Mouse (Mus musculus) stomach, embryonic 16.5 days (tissue): Measurements from ENCODE around the gene Col18a1. TPM values are rescaled to one million over a fixed set of nuclear protein-coding genes. Genes with fewer than 3 reads are reported as not detected.

Experiments used
- ATAC-seq: fragments of 200-750 bp; cut with Nextera tagmentation; 2 replicates; pipeline ENCODE4 v1.8.0; 2017; ENCODE audit warnings: moderate number of reproducible peaks, moderate TSS enrichment; ENCODE audit not compliant: insufficient read depth, low FRiP score
- H3K27ac ChIP-seq: fragments of 300-500 bp; sonication (generic); 2 replicates; pipeline ENCODE4 v1.5.1; 2014; ENCODE audit warnings: low read length
- H3K27me3 ChIP-seq: fragments of 300-500 bp; sonication (generic); 2 replicates; pipeline ENCODE4 v1.6.1; 2014; ENCODE audit warnings: low read length, control low read depth, mixed read lengths; ENCODE audit not compliant: control insufficient read depth, insufficient read depth
- H3K36me3 ChIP-seq: fragments of 300-500 bp; sonication (generic); 2 replicates; pipeline ENCODE4 v1.6.1; 2014; ENCODE audit warnings: low read length; ENCODE audit not compliant: control insufficient read depth, insufficient read depth
- H3K4me1 ChIP-seq: fragments of 300-500 bp; sonication (generic); 2 replicates; pipeline ENCODE4 v1.6.1; 2014; ENCODE audit warnings: low read length, control low read depth, mixed read lengths; ENCODE audit not compliant: control insufficient read depth, insufficient read depth
- H3K4me2 ChIP-seq: fragments of 300-500 bp; sonication (generic); 2 replicates; pipeline ENCODE4 v1.6.1; 2014; ENCODE audit warnings: low read depth, low read length, mixed read lengths
- H3K4me3 ChIP-seq: fragments of 300-500 bp; sonication (generic); replicated peaks from 2 replicates; pipeline ENCODE4 v1.5.1; 2014; ENCODE audit warnings: mild to moderate bottlenecking, low read length
- H3K9ac ChIP-seq: fragments of 300-500 bp; sonication (generic); 2 replicates; pipeline ENCODE4 v1.6.1; 2014; ENCODE audit warnings: low read length
- H3K9me3 ChIP-seq: fragments of 300-500 bp; sonication (generic); replicated peaks from 2 replicates; pipeline ENCODE4 v1.6.1; 2016; ENCODE audit warnings: low read length, control low read depth; ENCODE audit not compliant: control insufficient read depth
- WGBS: fragments of 180-500 bp; shearing (Covaris S2); extraction: QIAGEN DNeasy Blood & Tissue Kit; methylation state at CpG from one replicate; pipeline ENCODE4 v1.1.7; 2014; 5-methylcytosine and 5-hydroxymethylcytosine counted together
- polyA plus RNA-seq: library from polyadenylated mRNA; unstranded; fragments of >200 nt; fragmentation: Nextera tagmentation; extraction: Ambion mirVana; gene quantifications from 2 replicates; pipeline ENCODE4 v1.2.1, GENCODE M21; 2015

The Col18a1 gene
- polyA plus RNA-seq, 1 experiment from 2014 or later = 82.2 TPM

DNA sequence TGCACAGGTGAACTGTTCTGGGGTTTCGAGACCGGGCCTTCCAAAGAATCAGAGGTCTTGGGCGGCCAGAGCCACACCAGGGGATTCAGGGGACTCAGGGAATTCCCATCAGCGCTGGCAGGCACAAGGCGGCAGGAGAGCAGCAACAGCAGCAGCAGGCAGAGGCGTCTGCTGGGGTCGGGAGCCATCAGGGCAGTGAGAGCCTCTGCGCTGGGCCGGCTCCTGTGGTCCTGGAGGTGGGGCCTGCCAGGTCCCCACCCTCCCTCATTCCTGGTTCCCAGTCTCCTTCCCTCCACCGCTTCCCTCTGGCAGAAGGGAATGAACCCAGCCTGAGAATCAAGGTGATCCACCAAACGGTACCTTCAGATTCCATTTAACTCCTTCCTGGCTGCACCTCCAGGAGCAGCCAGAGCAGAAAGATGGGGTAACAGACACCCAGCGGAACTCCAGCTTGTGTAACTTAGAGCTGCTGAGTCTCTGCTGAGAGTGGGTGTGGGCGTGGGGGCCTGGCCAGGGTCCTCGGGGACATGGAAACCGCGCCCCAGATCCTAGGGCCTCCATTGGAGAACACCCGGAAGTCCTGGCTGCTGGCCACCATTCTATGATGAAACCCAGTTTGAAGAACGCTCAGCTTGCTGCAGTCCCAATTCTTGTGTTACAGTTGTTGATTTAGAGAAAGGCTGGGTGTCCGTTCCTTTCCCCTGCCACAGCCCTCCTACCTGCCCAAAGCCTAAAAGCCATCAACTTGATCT lies 52.7 kb downstream of the Col18a1 start:
- 39% methylated on average over 19 of the region's 19 CpGs for WGBS
- H3K9ac ChIP-seq = peak overlapping the region; percentile 60
- peaks cover 45% of the 10 kb centered on the region for H3K4me1 ChIP-seq
- H3K36me3 ChIP-seq = no peaks in the 10 kb centered on the region
- H3K27me3 ChIP-seq = no peaks in the 10 kb centered on the region
- no peaks in the 10 kb centered on the region for H3K9me3 ChIP-seq
- ATAC-seq = peak; percentile 60; the same call in 1 of the 2 replicates
- peak overlapping the region; percentile 48 for H3K4me2 ChIP-seq
- H3K27ac ChIP-seq = peak overlapping the region; percentile 62
- peak overlapping the region; percentile 25 for H3K4me3 ChIP-seq

DNA sequence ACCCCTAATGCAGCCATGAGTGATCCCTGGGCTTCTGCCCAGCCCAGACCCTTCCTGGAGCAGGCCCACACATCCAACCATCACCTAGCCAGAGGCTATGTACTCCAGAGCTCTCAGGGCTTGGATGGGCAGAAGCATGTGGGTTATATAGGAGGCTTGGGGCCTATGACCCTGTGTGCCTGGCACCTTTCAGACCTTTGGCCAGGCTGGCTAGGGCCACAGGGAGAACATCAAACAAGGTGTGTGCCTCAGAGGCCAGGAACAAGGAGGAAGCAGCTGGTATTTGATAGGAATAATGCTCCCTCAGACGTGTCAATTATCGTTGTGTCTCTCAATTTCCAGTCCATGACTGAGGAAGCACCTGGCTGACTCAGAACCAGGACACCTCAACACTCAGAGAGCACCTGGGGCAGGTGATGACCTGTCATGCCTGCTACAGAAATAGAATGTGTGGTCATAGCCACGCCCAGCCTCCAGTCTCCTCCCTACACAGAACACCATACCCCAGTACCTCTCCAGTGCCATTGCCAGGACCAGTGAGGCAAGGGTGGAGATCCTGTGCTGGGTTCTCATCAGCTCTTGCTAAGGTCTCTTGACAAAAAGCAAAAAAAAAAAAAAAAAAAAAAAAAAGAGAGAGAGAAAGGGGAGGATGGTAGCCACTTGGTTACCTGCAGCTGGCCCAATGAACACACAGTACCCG lies 54.6 kb downstream of the Col18a1 start:
- peak overlapping the region; percentile 48; the same call in 1 of the 2 replicates for H3K4me2 ChIP-seq

DNA sequence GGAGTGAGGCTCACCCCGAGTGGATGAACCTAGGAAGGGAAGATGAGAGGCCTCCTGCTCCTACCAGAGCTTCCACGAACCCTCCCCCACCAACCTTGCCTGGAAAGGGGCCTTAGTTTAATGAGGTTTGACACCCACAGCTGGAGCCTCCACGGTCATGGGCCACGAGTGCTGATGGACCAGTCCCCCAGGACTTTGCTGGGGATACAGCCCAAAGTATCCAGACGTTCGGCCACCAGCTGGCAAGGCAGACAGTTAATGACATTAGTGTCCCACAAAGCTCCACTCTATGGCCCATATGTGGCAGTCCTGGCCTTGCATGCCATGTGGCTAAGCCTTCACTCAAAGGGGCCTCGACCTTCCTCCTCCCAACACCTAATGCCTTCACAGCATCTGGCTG lies 55.5 kb downstream of the Col18a1 start:
- no peak overlapping the region for H3K27ac ChIP-seq
- H3K27me3 ChIP-seq = no peaks in the 10 kb centered on the region
- H3K4me2 ChIP-seq = peak overlapping the region; percentile 24; the same call in 1 of the 2 replicates
- no peak for ATAC-seq
- peaks cover 29% of the 10 kb centered on the region for H3K4me1 ChIP-seq
- no peaks in the 10 kb centered on the region for H3K36me3 ChIP-seq
- no peaks in the 10 kb centered on the region for H3K9me3 ChIP-seq
- 55% methylated on average over 7 of the region's 7 CpGs for WGBS
- no peak overlapping the region for H3K4me3 ChIP-seq
- no peak overlapping the region for H3K9ac ChIP-seq

More for the DNA sequence above, 54.6 kb downstream of the Col18a1 start:
- Histone ChIP-seq H3K36me3 (no peaks in the 10 kb centered on the region), H3K4me1 (peaks cover 35% of the 10 kb centered on the region), H3K9ac (no peak overlapping the region; the same call in 1 of the 2 replicates), H3K27me3 (no peaks in the 10 kb centered on the region), H3K9me3 (no peaks in the 10 kb centered on the region), H3K4me3 (no peak overlapping the region), H3K27ac (no peak overlapping the region)
- ATAC-seq = no peak
- WGBS = 75% methylated on average over 4 of the region's 4 CpGs

DNA sequence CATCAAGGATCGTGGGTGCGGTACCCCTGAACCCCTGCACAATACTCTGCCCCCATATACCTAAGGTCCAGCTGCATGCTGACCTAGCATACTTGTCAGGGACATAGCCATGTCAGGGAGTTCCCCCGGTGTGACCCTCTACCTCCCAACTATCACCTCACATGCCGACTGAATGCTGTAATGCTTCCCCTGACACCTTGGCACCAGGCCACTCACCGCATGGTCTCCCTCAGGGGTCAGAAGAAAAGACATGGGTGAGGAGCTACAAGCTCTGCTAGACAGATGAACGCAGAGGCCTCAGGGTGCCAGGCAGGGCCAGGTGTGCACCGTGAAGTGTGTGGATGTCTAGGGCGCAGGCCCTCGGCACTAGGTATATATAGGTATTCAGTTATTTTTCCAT lies 56.3 kb downstream of the Col18a1 start:
- Histone ChIP-seq H3K9me3 (no peaks in the 10 kb centered on the region), H3K4me1 (peaks cover 29% of the 10 kb centered on the region), H3K4me2 (no peak overlapping the region), H3K36me3 (no peaks in the 10 kb centered on the region), H3K27ac (no peak overlapping the region), H3K4me3 (no peak overlapping the region), H3K27me3 (no peaks in the 10 kb centered on the region), H3K9ac (no peak overlapping the region)
- 80% methylated on average over 9 of the region's 9 CpGs for WGBS
- no peak for ATAC-seq

DNA sequence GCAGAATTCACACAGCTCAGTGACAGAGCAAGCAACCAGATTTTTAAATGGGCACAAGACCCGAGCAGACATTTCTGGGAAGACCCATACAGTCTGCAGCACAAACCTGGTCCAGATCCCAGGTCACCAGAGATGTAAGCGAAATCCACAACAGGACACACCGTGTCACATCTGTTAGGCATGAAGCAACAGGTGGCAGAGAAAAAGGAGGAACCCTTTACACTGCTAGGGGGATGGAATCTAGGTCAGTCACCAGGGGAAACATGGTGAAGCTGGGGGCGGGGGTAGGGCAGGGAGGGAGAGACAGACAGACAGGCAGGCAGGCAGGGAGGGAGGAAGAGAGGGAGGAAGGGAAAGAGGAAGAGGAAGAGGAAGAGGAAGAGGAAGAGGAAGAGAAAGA lies 58.2 kb downstream of the Col18a1 start:
- Histone ChIP-seq H3K27me3 (no peaks in the 10 kb centered on the region), H3K9me3 (no peaks in the 10 kb centered on the region), H3K4me3 (no peak overlapping the region), H3K27ac (no peak overlapping the region), H3K4me2 (no peak overlapping the region), H3K9ac (no peak overlapping the region), H3K36me3 (no peaks in the 10 kb centered on the region), H3K4me1 (peaks cover 21% of the 10 kb centered on the region)
- ATAC-seq = no peak
- WGBS = 80% methylated on average over 4 of the region's 4 CpGs

DNA sequence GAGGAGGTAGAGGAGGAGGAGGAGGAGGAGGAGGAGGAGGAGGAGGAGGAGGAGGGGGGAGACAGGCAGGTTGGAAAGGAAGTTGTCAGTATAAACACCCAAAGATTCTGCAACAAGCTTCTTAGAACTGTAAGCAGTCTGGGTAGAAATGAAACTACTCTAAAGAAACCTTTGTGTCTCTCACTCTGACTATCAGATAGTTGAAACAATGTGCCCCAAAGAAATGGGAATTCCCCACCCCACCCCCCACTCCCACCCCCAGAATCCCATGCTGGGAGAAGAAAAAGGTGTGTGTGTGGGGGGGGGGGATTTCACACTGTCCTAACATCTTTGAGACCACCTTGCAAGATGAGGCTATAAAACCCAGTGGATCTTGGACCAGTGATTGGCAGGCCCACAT lies 62.0 kb downstream of the Col18a1 start:
- Histone ChIP-seq H3K9me3 (no peaks in the 10 kb centered on the region), H3K36me3 (no peaks in the 10 kb centered on the region), H3K4me3 (no peak overlapping the region), H3K27me3 (no peaks in the 10 kb centered on the region), H3K4me2 (no peak overlapping the region), H3K9ac (no peak overlapping the region), H3K27ac (no peak overlapping the region), H3K4me1 (peaks cover 2% of the 10 kb centered on the region; the same call in 1 of the 2 replicates)
- ATAC-seq = no peak

DNA sequence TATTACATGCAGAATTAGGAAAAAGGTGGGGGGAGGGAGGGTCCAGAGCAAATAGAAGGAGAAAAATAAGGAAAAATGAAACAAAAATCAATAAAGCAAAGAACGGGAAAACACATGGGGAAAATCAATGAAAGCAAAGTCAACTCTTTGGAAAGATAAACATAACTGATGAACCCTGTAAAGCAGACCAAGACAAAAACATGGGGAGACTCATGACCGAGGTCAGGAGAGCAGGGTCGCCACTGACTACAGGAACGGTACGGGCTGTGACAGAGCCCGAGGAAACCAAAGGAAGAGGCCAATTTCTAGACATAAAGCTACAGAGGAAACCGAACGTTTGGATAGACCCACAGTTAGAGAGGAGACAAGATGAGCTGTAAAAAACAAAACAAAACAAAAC lies 62.7 kb downstream of the Col18a1 start:
- Histone ChIP-seq H3K36me3 (no peaks in the 10 kb centered on the region), H3K27me3 (no peaks in the 10 kb centered on the region), H3K4me3 (no peak overlapping the region), H3K4me2 (no peak overlapping the region), H3K9me3 (no peaks in the 10 kb centered on the region), H3K4me1 (peaks cover 2% of the 10 kb centered on the region; the same call in 1 of the 2 replicates), H3K27ac (no peak overlapping the region), H3K9ac (no peak overlapping the region)
- ATAC-seq = no peak
- WGBS = 25% methylated on average over 8 of the region's 8 CpGs

DNA sequence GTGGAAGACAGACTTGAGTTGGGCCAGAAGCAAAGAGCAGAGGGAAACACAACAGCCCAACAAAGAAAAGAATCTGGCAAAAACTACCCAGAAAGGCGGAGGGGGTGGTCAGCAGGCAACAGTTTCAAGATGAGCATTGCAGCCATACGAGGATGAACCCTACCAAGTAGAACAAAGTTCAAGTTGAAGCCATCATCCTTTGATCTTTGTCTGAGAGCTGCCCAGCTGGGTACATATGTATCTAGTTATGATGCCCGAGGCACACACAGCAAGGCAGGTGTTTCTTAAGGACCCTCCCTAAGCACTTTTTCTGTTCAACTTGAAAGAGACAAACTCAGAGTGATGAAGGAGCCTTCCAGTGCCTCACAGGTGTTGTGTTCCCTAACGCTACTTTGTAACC lies 66.6 kb downstream of the Col18a1 start:
- Histone ChIP-seq H3K9me3 (no peaks in the 10 kb centered on the region), H3K4me1 (peaks cover 11% of the 10 kb centered on the region), H3K4me3 (no peak overlapping the region), H3K27me3 (no peaks in the 10 kb centered on the region), H3K4me2 (no peak overlapping the region), H3K27ac (no peak overlapping the region), H3K36me3 (no peaks in the 10 kb centered on the region), H3K9ac (no peak overlapping the region)
- ATAC-seq = no peak
- 69% methylated on average over 4 of the region's 4 CpGs for WGBS

DNA sequence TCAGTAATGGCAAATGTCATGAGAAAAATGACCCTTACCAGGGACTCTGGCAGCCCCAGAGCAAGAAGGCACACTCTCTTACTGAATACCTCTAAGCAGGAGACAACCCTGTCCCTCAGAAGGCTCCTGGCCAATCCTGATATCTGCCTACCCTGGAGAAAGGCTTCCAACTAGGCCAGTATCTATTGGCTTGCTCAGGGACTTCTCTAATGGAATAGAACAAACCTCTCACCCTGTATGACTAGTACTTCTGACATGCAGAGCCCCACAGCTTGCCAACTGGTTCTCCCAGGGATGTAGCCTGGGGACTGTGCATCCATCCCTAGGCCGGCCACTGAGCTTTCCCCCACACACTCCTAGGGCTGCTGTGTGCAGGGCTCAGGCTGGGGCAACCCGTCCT lies 67.7 kb downstream of the Col18a1 start:
- Histone ChIP-seq H3K4me3 (no peak overlapping the region), H3K9ac (no peak overlapping the region), H3K27ac (no peak overlapping the region), H3K9me3 (no peaks in the 10 kb centered on the region), H3K36me3 (no peaks in the 10 kb centered on the region), H3K4me2 (no peak overlapping the region), H3K4me1 (peaks cover 9% of the 10 kb centered on the region), H3K27me3 (no peaks in the 10 kb centered on the region)
- 89% methylated on average over 2 of the region's 2 CpGs for WGBS
- ATAC-seq = no peak
